Mouse (Mus musculus) splenic B cell, adult 2 months (primary cell): Measurements from ENCODE around the gene Ltn1.

ENCODE experiments used
- DNase-seq: peaks from one replicate; pipeline ENCODE4 v3.0.0-alpha.2; 2011; ENCODE audit warnings: low read depth, low spot score
- H3K27me3 ChIP-seq: 2 replicates; pipeline ENCODE4 v1.6.1; 2012; ENCODE audit warnings: mild to moderate bottlenecking, low read length, moderate library complexity, mixed read lengths; ENCODE audit not compliant: control insufficient read depth, poor library complexity, insufficient read depth, severe bottlenecking
- H3K36me3 ChIP-seq: 2 replicates; pipeline ENCODE4 v1.6.1; 2012; ENCODE audit warnings: mild to moderate bottlenecking, low read length, moderate library complexity, mixed read lengths; ENCODE audit not compliant: control insufficient read depth, poor library complexity, insufficient read depth, severe bottlenecking

Ltn1 gene

GRCm38 (mm10) chr16:87354075-87354583 lies 78.3 kb downstream of the Ltn1 start, which contains the start of gene N6amt1:
Gene N6amt1 (plus strand): TSS chr16:87354185.
- DNase-seq, result peak; percentile 97
- Histone ChIP-seq H3K27me3 (no peaks in the 10 kb centered on the region), H3K36me3 (0 out of 2 replicates have a peak, but pooled peaks cover 2% of the 10 kb centered on the region)

GRCm38 (mm10) chr16:87353605-87354004 lies 78.8 kb downstream of the Ltn1 start:
- DNase-seq, result no peak
- Histone ChIP-seq H3K36me3 (0 out of 2 replicates have a peak, but pooled peaks cover 2% of the 10 kb centered on the region), H3K27me3 (no peaks in the 10 kb centered on the region)

- H3K36me3 ChIP-seq, result no peaks in the 10 kb centered on the region
- no peaks in the 10 kb centered on the region for H3K27me3 ChIP-seq
- no peak for DNase-seq
These were observed 80.9 kb downstream of the Ltn1 start for GRCm38 (mm10) chr16:87351386-87352105.

- Histone ChIP-seq H3K27me3 (no peaks in the 10 kb centered on the region), H3K36me3 (no peaks in the 10 kb centered on the region)
- DNase-seq, result no peak
These were observed 84.3 kb downstream of the Ltn1 start for GRCm38 (mm10) chr16:87348133-87348532.

DNA sequence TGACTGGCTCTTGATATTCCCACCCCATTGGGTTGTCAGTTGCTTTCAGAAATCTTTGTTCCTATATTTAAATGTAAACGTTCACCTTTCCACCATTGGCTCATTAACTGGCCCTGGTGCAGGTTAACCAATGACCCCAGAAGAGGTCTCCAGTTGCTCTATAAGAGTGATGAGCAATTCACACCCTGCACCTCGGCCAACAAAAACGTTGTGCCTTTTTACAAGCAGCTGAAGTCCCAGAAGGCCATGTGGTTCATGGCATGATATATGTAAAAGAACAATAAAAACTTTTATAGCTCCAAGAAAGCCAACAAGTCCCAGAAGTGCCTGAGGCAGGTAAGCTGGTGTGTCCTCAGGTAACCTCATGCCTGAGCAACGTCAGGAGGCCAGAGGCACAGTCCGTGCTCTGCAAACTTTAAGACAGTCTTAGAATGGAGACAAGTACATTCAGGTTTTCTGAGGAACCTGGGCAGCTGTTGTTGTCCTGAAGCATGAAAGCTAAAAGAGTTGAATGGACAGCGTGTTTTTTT lies 91.3 kb downstream of the Ltn1 start:
- DNase-seq, result no peak
- Histone ChIP-seq H3K27me3 (no peaks in the 10 kb centered on the region), H3K36me3 (no peaks in the 10 kb centered on the region)

GRCm38 (mm10) chr16:87334756-87335155 lies 97.7 kb downstream of the Ltn1 start:
- DNase-seq, result no peak

GRCm38 (mm10) chr16:87329986-87330385 lies 102.4 kb downstream of the Ltn1 start:
- no peaks in the 10 kb centered on the region for H3K36me3 ChIP-seq
- no peak for DNase-seq
- H3K27me3 ChIP-seq, result no peaks in the 10 kb centered on the region

More at GRCm38 (mm10) chr16:87334756-87335155, 97.7 kb downstream of the Ltn1 start:
- Histone ChIP-seq H3K27me3 (no peaks in the 10 kb centered on the region), H3K36me3 (no peaks in the 10 kb centered on the region)
